Mouse (Mus musculus): ENCODE results near the gene Mettl25. TPM values are rescaled to one million over a fixed set of nuclear protein-coding genes. Genes with fewer than 3 reads are reported as not detected.

Gene Mettl25
- polyA plus RNA-seq (2014; fragmentation: Nextera tagmentation; extraction: Ambion mirVana), result 14.1 and 14.6 TPM in 2 replicates

GRCm38 (mm10) chr10:105840928-105841888 lies at the start of gene Mettl25, which contains the start of gene Ccdc59:
Mettl25 (minus strand) TSS chr10:105841380.
Ccdc59 (plus strand) TSS chr10:105841067.
- H3K36me3 ChIP-seq (ENCODE audit: insufficient read depth), result peaks cover 38% of the 10 kb centered on the region
- peak; percentile 98 for DNase-seq
- peak; percentile 64 for TF ChIP-seq CTCF (IDR thresholded peaks at IDR 0.05; ENCODE audit: low read depth)
- under 1% methylated on average over 82 of the region's 90 CpGs for WGBS
- H3K9me3 ChIP-seq (ENCODE audit: low read depth, low read length), result no peaks in the 10 kb centered on the region
- peak within 1 kb of the TSS; percentile 80 for H3K9ac ChIP-seq
- peak within 1 kb of the TSS; percentile 95 for H3K27ac ChIP-seq (ENCODE audit: low read depth)
- H3K27me3 ChIP-seq (ENCODE audit: insufficient read depth, low read length), result no peaks in the 10 kb centered on the region
- H3K4me2 ChIP-seq, result peak within 1 kb of the TSS; percentile 69
- peak; percentile 99 for ATAC-seq (ENCODE audit: insufficient read depth)
- peak within 1 kb of the TSS; percentile 84 for H3K4me3 ChIP-seq (ENCODE audit: low read depth, low read length)
- H3K4me1 ChIP-seq (ENCODE audit: insufficient read depth), result peaks cover 4% of the 10 kb centered on the region; the same call in 1 of the 2 replicates

- Histone ChIP-seq H3K4me2 (no peak overlapping the region), H3K4me1 (ENCODE audit: insufficient read depth) (no peaks in the 10 kb centered on the region), H3K27ac (ENCODE audit: low read depth) (no peak overlapping the region), H3K4me3 (ENCODE audit: low read depth, low read length) (no peak overlapping the region), H3K27me3 (ENCODE audit: insufficient read depth, low read length) (no peaks in the 10 kb centered on the region), H3K9ac (no peak overlapping the region), H3K36me3 (ENCODE audit: insufficient read depth) (no peaks in the 10 kb centered on the region), H3K9me3 (ENCODE audit: low read depth, low read length) (no peaks in the 10 kb centered on the region)
- ATAC-seq (ENCODE audit: insufficient read depth), result no peak
- TF ChIP-seq CTCF (IDR thresholded peaks at IDR 0.05; ENCODE audit: low read depth), result peak; percentile 56
- WGBS, result 43% methylated on average over 4 of the region's 4 CpGs
- DNase-seq, result peak; percentile 70
Observed at GRCm38 (mm10) chr10:105867312-105867711, 26.1 kb upstream of the Mettl25 start.

GRCm38 (mm10) chr10:105851136-105851535 lies 10.0 kb upstream of the Mettl25 start:
- Histone ChIP-seq H3K36me3 (ENCODE audit: insufficient read depth) (peaks cover 44% of the 10 kb centered on the region), H3K27me3 (ENCODE audit: insufficient read depth, low read length) (no peaks in the 10 kb centered on the region), H3K9me3 (ENCODE audit: low read depth, low read length) (no peaks in the 10 kb centered on the region), H3K4me2 (no peak overlapping the region), H3K27ac (ENCODE audit: low read depth) (no peak overlapping the region), H3K4me1 (ENCODE audit: insufficient read depth) (no peaks in the 10 kb centered on the region), H3K4me3 (ENCODE audit: low read depth, low read length) (no peak overlapping the region), H3K9ac (no peak overlapping the region)
- 74% methylated on average over 4 of the region's 4 CpGs for WGBS
- TF ChIP-seq CTCF (IDR thresholded peaks at IDR 0.05; ENCODE audit: low read depth), result no peak
- ATAC-seq (ENCODE audit: insufficient read depth), result no peak
- DNase-seq, result no peak

GRCm38 (mm10) chr10:105850286-105850685 lies 9.1 kb upstream of the Mettl25 start:
- Histone ChIP-seq H3K36me3 (ENCODE audit: insufficient read depth) (peaks cover 53% of the 10 kb centered on the region), H3K9ac (no peak overlapping the region), H3K4me2 (no peak overlapping the region), H3K4me3 (ENCODE audit: low read depth, low read length) (no peak overlapping the region), H3K9me3 (ENCODE audit: low read depth, low read length) (no peaks in the 10 kb centered on the region), H3K4me1 (ENCODE audit: insufficient read depth) (no peaks in the 10 kb centered on the region), H3K27ac (ENCODE audit: low read depth) (no peak overlapping the region), H3K27me3 (ENCODE audit: insufficient read depth, low read length) (no peaks in the 10 kb centered on the region)
- no peak for TF ChIP-seq CTCF (IDR thresholded peaks at IDR 0.05; ENCODE audit: low read depth)
- DNase-seq (no peak), ATAC-seq (ENCODE audit: insufficient read depth) (no peak)
- WGBS, result 85% methylated on average over 5 of the region's 5 CpGs

- H3K4me1 ChIP-seq (ENCODE audit: insufficient read depth), result peaks cover 4% of the 10 kb centered on the region; the same call in 1 of the 2 replicates
- 0 out of 2 replicates have a peak overlapping the region, but pooled peaks have one; percentile 17 for H3K4me3 ChIP-seq (ENCODE audit: low read depth, low read length)
- peak overlapping the region; percentile 69 for H3K4me2 ChIP-seq
- TF ChIP-seq CTCF (IDR thresholded peaks at IDR 0.05; ENCODE audit: low read depth), result peak; percentile 20
- no peak for DNase-seq
- no peak for ATAC-seq (ENCODE audit: insufficient read depth)
- H3K27me3 ChIP-seq (ENCODE audit: insufficient read depth, low read length), result no peaks in the 10 kb centered on the region
- H3K9ac ChIP-seq, result no peak overlapping the region
- peaks cover 51% of the 10 kb centered on the region for H3K36me3 ChIP-seq (ENCODE audit: insufficient read depth)
- H3K9me3 ChIP-seq (ENCODE audit: low read depth, low read length), result no peaks in the 10 kb centered on the region
- 74% methylated on average over 7 of the region's 7 CpGs for WGBS
- no peak overlapping the region for H3K27ac ChIP-seq (ENCODE audit: low read depth)
Observed at GRCm38 (mm10) chr10:105842574-105842973, 1.4 kb upstream of the Mettl25 start.

GRCm38 (mm10) chr10:105834627-105835228 lies 6.5 kb downstream of the Mettl25 start:
- no peak overlapping the region for H3K9ac ChIP-seq
- no peak overlapping the region for H3K4me3 ChIP-seq (ENCODE audit: low read depth, low read length)
- DNase-seq (peak; percentile 73), ATAC-seq (ENCODE audit: insufficient read depth) (peak; percentile 49; the same call in 1 of the 2 replicates)
- WGBS, result 65% methylated on average over 10 of the region's 10 CpGs
- no peak overlapping the region for H3K4me2 ChIP-seq
- no peaks in the 10 kb centered on the region for H3K4me1 ChIP-seq (ENCODE audit: insufficient read depth)
- 0 out of 2 replicates have a peak, but pooled peaks cover 2% of the 10 kb centered on the region for H3K36me3 ChIP-seq (ENCODE audit: insufficient read depth)
- H3K27me3 ChIP-seq (ENCODE audit: insufficient read depth, low read length), result no peaks in the 10 kb centered on the region
- no peaks in the 10 kb centered on the region for H3K9me3 ChIP-seq (ENCODE audit: low read depth, low read length)
- H3K27ac ChIP-seq (ENCODE audit: low read depth), result no peak overlapping the region
- peak; percentile 53 for TF ChIP-seq CTCF (IDR thresholded peaks at IDR 0.05; ENCODE audit: low read depth)

All from lung, embryonic 14.5 days (tissue).